Mouse (Mus musculus) midbrain, postnatal 0 days (tissue): ENCODE data around the gene Trio. TPM values are rescaled to one million over a fixed set of nuclear protein-coding genes. Genes with fewer than 3 reads are reported as not detected.
A peak's percentile ranks its signal among the peaks of the same experiment; 100 is the strongest.

Source experiments
- ATAC-seq: fragments of 200-750 bp; cut with Nextera tagmentation; 2 replicates; pipeline ENCODE4 v1.8.0; 2017; ENCODE audit warnings: moderate number of reproducible peaks, mild to moderate bottlenecking, moderate TSS enrichment, moderate library complexity; ENCODE audit not compliant: low FRiP score
- DNase-seq: peaks from one replicate; pipeline ENCODE4 v3.0.0-alpha.2; 2015; ENCODE audit warnings: low spot score
- H3K27ac ChIP-seq: fragments of 300-500 bp; sonication (generic); 2 replicates; pipeline ENCODE4 v1.5.1; 2014; ENCODE audit warnings: low read depth, mild to moderate bottlenecking, low read length, mixed read lengths
- H3K27me3 ChIP-seq: fragments of 300-500 bp; sonication (generic); 2 replicates; pipeline ENCODE4 v1.6.1; 2014; ENCODE audit warnings: low read length, control low read depth, mixed read lengths; ENCODE audit not compliant: insufficient read depth
- H3K36me3 ChIP-seq: fragments of 300-500 bp; sonication (generic); 2 replicates; pipeline ENCODE4 v1.6.1; 2014; ENCODE audit warnings: low read length, control low read depth, mixed read lengths; ENCODE audit not compliant: insufficient read depth
- H3K4me1 ChIP-seq: fragments of 300-500 bp; sonication (generic); 2 replicates; pipeline ENCODE4 v1.6.1; 2014; ENCODE audit warnings: mild to moderate bottlenecking, control low read depth, antibody characterized with exemption, low read length, mixed read lengths; ENCODE audit not compliant: insufficient read depth
- H3K4me2 ChIP-seq: fragments of 300-500 bp; sonication (generic); 2 replicates; pipeline ENCODE4 v1.6.1; 2014; ENCODE audit warnings: low read depth, mild to moderate bottlenecking, low read length, mixed read lengths; ENCODE audit not compliant: poor library complexity, severe bottlenecking
- H3K4me3 ChIP-seq: fragments of 300-500 bp; sonication (generic); 2 replicates; pipeline ENCODE4 v1.5.1; 2014; ENCODE audit warnings: low read depth, mild to moderate bottlenecking, low read length, moderate library complexity
- H3K9ac ChIP-seq: fragments of 300-500 bp; sonication (generic); replicated peaks from 2 replicates; pipeline ENCODE4 v1.6.1; 2014; ENCODE audit warnings: mild to moderate bottlenecking, low read length, moderate library complexity, mixed read lengths; ENCODE audit not compliant: poor library complexity, severe bottlenecking
- H3K9me3 ChIP-seq: fragments of 300-500 bp; sonication (generic); 2 replicates; pipeline ENCODE4 v1.6.1; 2016; ENCODE audit warnings: low read length, control low read depth
- CTCF ChIP-seq: IDR thresholded peaks from 2 replicates; pipeline ENCODE4 v1.5.1; 2016; ENCODE audit warnings: antibody characterized with exemption, mild to moderate bottlenecking
- WGBS: fragments of 180-500 bp; shearing (Covaris S2); extraction: QIAGEN DNeasy Blood & Tissue Kit; methylation state at CpG from one replicate; pipeline ENCODE4 v1.1.7; 2014; 5-methylcytosine and 5-hydroxymethylcytosine counted together
- polyA plus RNA-seq: library from polyadenylated mRNA; unstranded; fragments of >200 nt; fragmentation: Nextera tagmentation; extraction: Ambion mirVana; gene quantifications from 2 replicates; pipeline ENCODE4 v1.2.1, GENCODE M21; 2015
- total RNA-seq: library from RNA; depleted of rRNA; stranded (reverse); fragments of >200 nt; gene quantifications from 2 replicates; pipeline ENCODE4 v1.2.3, GENCODE M21; 2014

Trio gene
- total and polyA plus RNA-seq, 2 experiments from 2014 or later: 23.3 to 213 TPM

- Histone ChIP-seq H3K4me1 (0 out of 2 replicates have a peak, but pooled peaks cover 2% of the 10 kb centered on the region), H3K27me3 (no peaks in the 10 kb centered on the region), H3K4me2 (no peak overlapping the region), H3K4me3 (no peak overlapping the region), H3K9me3 (no peaks in the 10 kb centered on the region), H3K27ac (no peak overlapping the region), H3K36me3 (peaks cover 51% of the 10 kb centered on the region), H3K9ac (no peak overlapping the region)
- ATAC-seq: no peak
- TF ChIP-seq CTCF: no peak
- 80% methylated on average over 18 of the region's 18 CpGs for WGBS
- DNase-seq: no peak
Measured at GRCm38 (mm10) chr15:27803568-27804345, 221.9 kb downstream of the Trio start.

GRCm38 (mm10) chr15:27802243-27802642 lies 223.4 kb downstream of the Trio start:
- no peak overlapping the region; the same call in 1 of the 2 replicates for H3K27ac ChIP-seq
- H3K27me3 ChIP-seq: no peaks in the 10 kb centered on the region
- H3K9me3 ChIP-seq: no peaks in the 10 kb centered on the region
- H3K4me1 ChIP-seq: peaks cover 1% of the 10 kb centered on the region; the same call in 1 of the 2 replicates
- DNase-seq (no peak), ATAC-seq (no peak)
- no peak overlapping the region for H3K4me2 ChIP-seq
- no peak overlapping the region for H3K9ac ChIP-seq
- H3K36me3 ChIP-seq: peaks cover 55% of the 10 kb centered on the region
- 70% methylated on average over 12 of the region's 12 CpGs for WGBS
- H3K4me3 ChIP-seq: no peak overlapping the region
- no peak for TF ChIP-seq CTCF

GRCm38 (mm10) chr15:27801177-27801576 lies 224.5 kb downstream of the Trio start:
- H3K4me1 ChIP-seq: peaks cover 3% of the 10 kb centered on the region; the same call in 1 of the 2 replicates
- no peak overlapping the region for H3K27ac ChIP-seq
- H3K4me3 ChIP-seq: no peak overlapping the region
- H3K9ac ChIP-seq: no peak overlapping the region
- no peaks in the 10 kb centered on the region for H3K27me3 ChIP-seq
- ATAC-seq: no peak
- no peak overlapping the region for H3K4me2 ChIP-seq
- H3K9me3 ChIP-seq: no peaks in the 10 kb centered on the region
- TF ChIP-seq CTCF: no peak
- WGBS: 78% methylated on average over 4 of the region's 4 CpGs
- peaks cover 49% of the 10 kb centered on the region for H3K36me3 ChIP-seq
- DNase-seq: no peak

- H3K4me2 ChIP-seq: no peak overlapping the region
- no peaks in the 10 kb centered on the region for H3K27me3 ChIP-seq
- ATAC-seq (peak; percentile 8; the same call in 1 of the 2 replicates), DNase-seq (no peak)
- H3K36me3 ChIP-seq: peaks cover 26% of the 10 kb centered on the region
- TF ChIP-seq CTCF: no peak
- no peaks in the 10 kb centered on the region for H3K9me3 ChIP-seq
- 47% methylated on average over 20 of the region's 20 CpGs for WGBS
- H3K4me1 ChIP-seq: peaks cover 3% of the 10 kb centered on the region; the same call in 1 of the 2 replicates
- H3K4me3 ChIP-seq: no peak overlapping the region
- H3K27ac ChIP-seq: peak overlapping the region; percentile 65
- 0 out of 2 replicates have a peak overlapping the region, but pooled peaks have one; percentile 8 for H3K9ac ChIP-seq
Measured at GRCm38 (mm10) chr15:27797480-27798155, 228.0 kb downstream of the Trio start.

GRCm38 (mm10) chr15:27796868-27797222 lies 228.8 kb downstream of the Trio start:
- ATAC-seq (no peak), DNase-seq (no peak)
- Histone ChIP-seq H3K9me3 (no peaks in the 10 kb centered on the region), H3K27ac (peak overlapping the region; percentile 65), H3K36me3 (peaks cover 22% of the 10 kb centered on the region), H3K27me3 (no peaks in the 10 kb centered on the region), H3K4me1 (peaks cover 8% of the 10 kb centered on the region; the same call in 1 of the 2 replicates), H3K9ac (no peak overlapping the region), H3K4me2 (no peak overlapping the region), H3K4me3 (no peak overlapping the region)
- WGBS: 59% methylated on average over 7 of the region's 7 CpGs
- TF ChIP-seq CTCF: no peak
